Mouse (Mus musculus): Measurements from ENCODE around the gene Prkaa2. TPM values are rescaled to one million over a fixed set of nuclear protein-coding genes. Genes with fewer than 3 reads are reported as not detected.
"Not testable (repeated sequence)": the region's sequence is repeated elsewhere in the genome, so short reads cannot be mapped to it uniquely, and the experiment has no call there.

Prkaa2 gene
- polyA plus RNA-seq, 1 experiment from 2014 or later, result 21.2 TPM

GRCm38 (mm10) chr4:105050041-105050440 is 59.6 kb downstream of the Prkaa2 start:
- Histone ChIP-seq H3K36me3 (peaks cover 17% of the 10 kb centered on the region; the same call in 1 of the 2 replicates), H3K4me3 (no peak overlapping the region), H3K9me3 (no peaks in the 10 kb centered on the region), H3K4me1 (peaks cover 13% of the 10 kb centered on the region), H3K27me3 (ENCODE audit: insufficient read depth, poor library complexity, severe bottlenecking) (no peaks in the 10 kb centered on the region), H3K27ac (no peak overlapping the region)
- WGBS, result 96% methylated on average over 1 of the region's 1 CpGs
- no peak for DNase-seq (ENCODE audit: low spot score)

GRCm38 (mm10) chr4:105034259-105034658 is 75.4 kb downstream of the Prkaa2 start:
- DNase-seq (ENCODE audit: low spot score), result no peak
- H3K27me3 ChIP-seq (ENCODE audit: insufficient read depth, poor library complexity, severe bottlenecking), result no peaks in the 10 kb centered on the region

DNA sequence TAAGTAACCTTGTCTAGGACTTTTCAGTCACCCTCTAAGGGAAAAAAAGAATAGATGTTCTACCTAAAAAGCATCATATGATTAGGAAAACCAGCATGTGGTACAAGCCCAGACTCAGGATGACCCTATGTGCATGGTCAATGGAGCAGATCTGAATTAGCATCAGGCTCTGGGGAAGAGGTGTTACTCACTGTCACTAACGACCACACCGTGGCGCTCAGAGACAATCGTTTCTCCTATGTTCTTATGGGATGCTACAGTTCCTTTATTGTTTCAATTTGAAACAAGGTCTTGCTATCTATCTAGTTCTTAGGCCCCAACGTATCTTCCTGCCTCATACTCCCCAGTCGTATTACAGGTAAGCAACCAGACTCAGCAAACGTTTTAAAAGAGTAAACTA is 76.5 kb downstream of the Prkaa2 start:
- Histone ChIP-seq H3K27ac (no peak overlapping the region), H3K9me3 (no peaks in the 10 kb centered on the region), H3K4me1 (peaks cover 5% of the 10 kb centered on the region; the same call in 1 of the 2 replicates), H3K36me3 (peaks cover 10% of the 10 kb centered on the region; the same call in 1 of the 2 replicates), H3K4me3 (no peak overlapping the region), H3K27me3 (ENCODE audit: insufficient read depth, poor library complexity, severe bottlenecking) (no peaks in the 10 kb centered on the region)
- no peak for DNase-seq (ENCODE audit: low spot score)
- WGBS, result 55% methylated on average over 7 of the region's 7 CpGs

More at GRCm38 (mm10) chr4:105034259-105034658, 75.4 kb downstream of the Prkaa2 start:
- H3K36me3 ChIP-seq, result peaks cover 17% of the 10 kb centered on the region; the same call in 1 of the 2 replicates
- H3K27ac ChIP-seq, result no peak overlapping the region
- no peak overlapping the region for H3K4me3 ChIP-seq
- H3K4me1 ChIP-seq, result peaks cover 5% of the 10 kb centered on the region; the same call in 1 of the 2 replicates
- H3K9me3 ChIP-seq, result no peaks in the 10 kb centered on the region

- Histone ChIP-seq H3K27ac (no peak overlapping the region), H3K27me3 (ENCODE audit: insufficient read depth, poor library complexity, severe bottlenecking) (no peaks in the 10 kb centered on the region), H3K4me1 (peaks cover 3% of the 10 kb centered on the region; the same call in 1 of the 2 replicates), H3K36me3 (peaks cover 5% of the 10 kb centered on the region; the same call in 1 of the 2 replicates), H3K4me3 (no peak overlapping the region), H3K9me3 (no peaks in the 10 kb centered on the region)
- DNase-seq (ENCODE audit: low spot score), result no peak
- 84% methylated on average over 8 of the region's 8 CpGs for WGBS
These were observed 78.6 kb downstream of the Prkaa2 start for GRCm38 (mm10) chr4:105031104-105031503.

- Histone ChIP-seq H3K4me3 (no peak overlapping the region), H3K27ac (no peak overlapping the region), H3K4me1 (no peaks in the 10 kb centered on the region), H3K36me3 (no peaks in the 10 kb centered on the region), H3K9me3 (no peaks in the 10 kb centered on the region), H3K27me3 (ENCODE audit: insufficient read depth, poor library complexity, severe bottlenecking) (no peaks in the 10 kb centered on the region)
- DNase-seq (ENCODE audit: low spot score), result no peak
- WGBS, result 77% methylated on average over 6 of the region's 6 CpGs
These were observed 82.4 kb downstream of the Prkaa2 start for GRCm38 (mm10) chr4:105027278-105027677.

- H3K27me3 ChIP-seq (ENCODE audit: insufficient read depth, poor library complexity, severe bottlenecking), result no peaks in the 10 kb centered on the region
- no peak for DNase-seq (ENCODE audit: low spot score)
- no peaks in the 10 kb centered on the region for H3K9me3 ChIP-seq
- H3K36me3 ChIP-seq, result peaks cover 29% of the 10 kb centered on the region; the same call in 1 of the 2 replicates
- no peaks in the 10 kb centered on the region for H3K4me1 ChIP-seq
- no peak overlapping the region for H3K4me3 ChIP-seq
- H3K27ac ChIP-seq, result no peak overlapping the region
- 82% methylated on average over 4 of the region's 4 CpGs for WGBS
These were observed 93.6 kb downstream of the Prkaa2 start for GRCm38 (mm10) chr4:105016006-105016613.

- H3K4me3 ChIP-seq, result no peak overlapping the region
These were observed 94.2 kb downstream of the Prkaa2 start for GRCm38 (mm10) chr4:105015496-105015895.

DNA sequence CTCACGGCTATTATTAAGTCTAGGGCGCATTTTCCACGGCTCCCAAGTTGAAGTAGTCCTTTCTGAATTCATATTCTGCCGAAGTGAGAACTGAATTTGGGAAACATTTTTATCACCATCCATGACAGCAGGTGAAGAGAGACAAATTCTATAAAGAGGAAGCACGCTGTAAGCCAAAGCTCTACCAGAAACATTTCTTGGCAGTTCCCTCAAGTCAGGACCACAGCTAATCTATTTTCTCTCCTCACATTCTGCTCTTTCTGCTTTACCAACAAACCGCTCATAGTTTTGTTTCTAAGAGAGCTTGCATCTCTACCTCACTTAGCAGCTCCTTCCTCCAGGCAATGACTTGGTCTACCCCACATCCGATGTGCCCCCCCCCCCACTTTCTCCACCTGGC is 96.0 kb downstream of the Prkaa2 start:
- WGBS, result 90% methylated on average over 7 of the region's 7 CpGs
- peaks cover 22% of the 10 kb centered on the region; the same call in 1 of the 2 replicates for H3K36me3 ChIP-seq
- H3K4me3 ChIP-seq, result no peak overlapping the region
- DNase-seq (ENCODE audit: low spot score), result no peak
- H3K9me3 ChIP-seq, result no peaks in the 10 kb centered on the region
- no peak overlapping the region for H3K27ac ChIP-seq
- H3K4me1 ChIP-seq, result no peaks in the 10 kb centered on the region
- H3K27me3 ChIP-seq (ENCODE audit: insufficient read depth, poor library complexity, severe bottlenecking), result no peaks in the 10 kb centered on the region

More at GRCm38 (mm10) chr4:105015496-105015895, 94.2 kb downstream of the Prkaa2 start:
- no peaks in the 10 kb centered on the region for H3K4me1 ChIP-seq
- H3K27ac ChIP-seq, result no peak overlapping the region
- H3K27me3 ChIP-seq (ENCODE audit: insufficient read depth, poor library complexity, severe bottlenecking), result no peaks in the 10 kb centered on the region
- 88% methylated on average over 6 of the region's 6 CpGs for WGBS
- H3K9me3 ChIP-seq, result no peaks in the 10 kb centered on the region
- H3K36me3 ChIP-seq, result peaks cover 29% of the 10 kb centered on the region; the same call in 1 of the 2 replicates
- DNase-seq (ENCODE audit: low spot score), result no peak

DNA sequence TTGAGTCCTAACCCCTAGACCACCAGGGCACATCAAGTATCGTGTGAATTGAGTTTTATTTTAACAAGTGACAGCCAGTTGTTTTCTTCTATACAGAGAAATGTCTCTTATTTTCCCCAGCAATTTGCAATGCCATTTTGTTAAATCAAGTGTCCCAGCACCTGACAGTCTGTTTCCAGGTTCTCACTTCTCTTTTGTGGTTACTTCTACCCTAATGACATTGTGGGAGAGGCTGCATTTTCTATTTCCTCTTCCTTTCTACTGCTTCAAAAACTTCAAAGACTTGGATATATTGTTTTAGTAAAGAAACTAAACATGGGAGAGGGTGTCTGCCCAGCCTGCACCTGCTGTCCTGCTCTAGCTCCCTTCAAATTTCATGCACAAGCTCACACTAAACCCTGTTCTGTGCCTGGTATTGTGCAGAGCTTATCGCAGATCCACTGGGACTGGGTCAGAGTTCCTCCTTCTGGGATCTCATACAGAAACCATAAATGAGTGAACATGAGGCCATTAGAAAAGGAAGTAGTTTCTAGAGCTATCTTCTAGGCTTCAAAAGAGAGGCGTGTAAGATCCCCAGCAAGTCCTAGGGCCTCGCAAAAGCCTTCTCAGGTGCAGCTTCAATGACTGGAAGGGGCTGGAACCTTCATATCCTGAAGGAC is 102.2 kb downstream of the Prkaa2 start:
- H3K9me3 ChIP-seq, result no peaks in the 10 kb centered on the region
- no peak overlapping the region for H3K4me3 ChIP-seq
- H3K4me1 ChIP-seq, result no peaks in the 10 kb centered on the region
- peaks cover 1% of the 10 kb centered on the region; the same call in 1 of the 2 replicates for H3K36me3 ChIP-seq
- no peak overlapping the region for H3K27ac ChIP-seq
- DNase-seq (ENCODE audit: low spot score), result no peak
- H3K27me3 ChIP-seq (ENCODE audit: insufficient read depth, poor library complexity, severe bottlenecking), result no peaks in the 10 kb centered on the region
- WGBS, result 85% methylated on average over 4 of the region's 4 CpGs

GRCm38 (mm10) chr4:105004649-105005048 is 105.0 kb downstream of the Prkaa2 start:
- DNase-seq (ENCODE audit: low spot score), result not testable (repeated sequence)

GRCm38 (mm10) chr4:105004135-105004534 is 105.6 kb downstream of the Prkaa2 start:
- H3K9me3 ChIP-seq, result no peaks in the 10 kb centered on the region
- no peaks in the 10 kb centered on the region for H3K4me1 ChIP-seq
- H3K27me3 ChIP-seq (ENCODE audit: insufficient read depth, poor library complexity, severe bottlenecking), result no peaks in the 10 kb centered on the region
- H3K27ac ChIP-seq, result no peak overlapping the region
- 50% methylated on average over 8 of the region's 8 CpGs for WGBS
- H3K36me3 ChIP-seq, result no peaks in the 10 kb centered on the region
- H3K4me3 ChIP-seq, result no peak overlapping the region
- no peak for DNase-seq (ENCODE audit: low spot score)

More at GRCm38 (mm10) chr4:105004649-105005048, 105.0 kb downstream of the Prkaa2 start:
- 87% methylated on average over 12 of the region's 12 CpGs for WGBS
- H3K9me3 ChIP-seq; H3K36me3 ChIP-seq; H3K27me3 ChIP-seq (ENCODE audit: insufficient read depth, poor library complexity, severe bottlenecking); H3K4me1 ChIP-seq; H3K4me3 ChIP-seq; H3K27ac ChIP-seq: not testable (repeated sequence)

DNA sequence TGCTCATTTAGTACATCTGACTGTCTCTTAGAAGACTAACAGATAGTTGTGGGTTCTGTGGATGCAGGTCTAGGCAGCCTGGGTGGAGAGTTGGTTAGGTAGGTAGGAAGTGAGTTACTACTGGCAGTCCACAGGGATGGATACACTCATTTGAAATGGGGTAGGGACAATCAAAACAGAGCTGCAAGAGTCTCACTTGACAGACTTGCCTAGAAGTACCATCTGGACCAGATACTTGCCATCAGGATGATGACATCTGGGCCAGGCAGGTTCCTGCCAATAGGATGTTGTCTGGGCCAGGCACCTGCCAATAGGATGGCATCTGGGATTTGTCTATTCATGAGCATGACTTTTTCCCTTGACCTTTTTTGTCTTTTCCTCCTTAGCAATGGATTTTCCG is 108.0 kb downstream of the Prkaa2 start:
- no peaks in the 10 kb centered on the region for H3K9me3 ChIP-seq
- H3K27ac ChIP-seq, result no peak overlapping the region
- WGBS, result 70% methylated on average over 1 of the region's 1 CpGs
- H3K27me3 ChIP-seq (ENCODE audit: insufficient read depth, poor library complexity, severe bottlenecking), result no peaks in the 10 kb centered on the region
- H3K4me3 ChIP-seq, result no peak overlapping the region
- no peaks in the 10 kb centered on the region for H3K36me3 ChIP-seq
- no peaks in the 10 kb centered on the region for H3K4me1 ChIP-seq
- no peak for DNase-seq (ENCODE audit: low spot score)

DNA sequence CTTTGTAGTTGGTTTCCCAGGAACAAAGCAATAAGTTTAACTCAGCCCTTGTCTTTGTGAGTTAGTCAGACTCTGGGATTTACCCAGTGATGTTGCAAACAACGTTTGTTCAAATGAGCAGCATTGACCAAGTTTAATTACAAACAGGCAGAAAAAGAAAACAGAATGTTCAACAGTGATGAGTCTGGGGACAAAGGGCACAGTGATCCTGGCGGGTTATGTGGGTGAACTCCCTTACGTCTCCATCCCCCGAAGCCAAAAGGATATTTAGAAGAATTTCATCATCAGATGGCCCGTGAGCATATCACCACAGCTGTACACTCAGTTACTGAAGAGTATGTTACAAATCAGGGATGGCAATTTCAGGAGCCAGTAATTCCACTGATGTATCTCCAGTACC is 110.0 kb downstream of the Prkaa2 start:
- no peaks in the 10 kb centered on the region for H3K9me3 ChIP-seq
- no peak overlapping the region for H3K27ac ChIP-seq
- H3K4me1 ChIP-seq, result no peaks in the 10 kb centered on the region
- H3K27me3 ChIP-seq (ENCODE audit: insufficient read depth, poor library complexity, severe bottlenecking), result no peaks in the 10 kb centered on the region
- H3K4me3 ChIP-seq, result no peak overlapping the region
- DNase-seq (ENCODE audit: low spot score), result no peak
- WGBS, result 76% methylated on average over 5 of the region's 5 CpGs
- H3K36me3 ChIP-seq, result no peaks in the 10 kb centered on the region
